Mouse (Mus musculus) testis, postnatal 14 days (tissue): ENCODE data around the gene Txlnb.
"Not testable (repeated sequence)": the region's sequence is repeated elsewhere in the genome, so short reads cannot be mapped to it uniquely, and the experiment has no call there.

ENCODE experiments used
- DNase-seq: peaks from one replicate; pipeline ENCODE4 v3.0.0; 2021; ENCODE audit warnings: low spot score

Gene Txlnb

GRCm38 (mm10) chr10:17820422-17820821, 24.4 kb downstream of the Txlnb start:
- DNase-seq, result not testable (repeated sequence)

GRCm38 (mm10) chr10:17827391-17827790, 31.4 kb downstream of the Txlnb start:
- DNase-seq, result no peak

GRCm38 (mm10) chr10:17829205-17829604, 33.2 kb downstream of the Txlnb start:
- no peak for DNase-seq

- no peak for DNase-seq
Observed at GRCm38 (mm10) chr10:17831041-17831440, 35.0 kb downstream of the Txlnb start.

- no peak for DNase-seq
Observed at GRCm38 (mm10) chr10:17835031-17835430, 39.0 kb downstream of the Txlnb start.

GRCm38 (mm10) chr10:17836275-17836674, 40.2 kb downstream of the Txlnb start:
- no peak for DNase-seq

GRCm38 (mm10) chr10:17842030-17842429, 46.0 kb downstream of the Txlnb start:
- no peak for DNase-seq

GRCm38 (mm10) chr10:17844781-17845537, 48.9 kb downstream of the Txlnb start:
- no peak for DNase-seq

GRCm38 (mm10) chr10:17857647-17858261, 61.7 kb downstream of the Txlnb start:
- no peak for DNase-seq

- DNase-seq, result no peak
Observed at GRCm38 (mm10) chr10:17860701-17861480, 64.9 kb downstream of the Txlnb start.

GRCm38 (mm10) chr10:17869822-17870662, 74.0 kb downstream of the Txlnb start:
- DNase-seq, result peak; percentile 24

- no peak for DNase-seq
Observed at GRCm38 (mm10) chr10:17878002-17878919, 82.2 kb downstream of the Txlnb start.

- no peak for DNase-seq
Observed at GRCm38 (mm10) chr10:17880038-17880437, 84.0 kb downstream of the Txlnb start.

GRCm38 (mm10) chr10:17880724-17881123, 84.7 kb downstream of the Txlnb start:
- DNase-seq, result no peak
